Mouse (Mus musculus): ENCODE results near the gene Clip4.

The Clip4 gene

DNA sequence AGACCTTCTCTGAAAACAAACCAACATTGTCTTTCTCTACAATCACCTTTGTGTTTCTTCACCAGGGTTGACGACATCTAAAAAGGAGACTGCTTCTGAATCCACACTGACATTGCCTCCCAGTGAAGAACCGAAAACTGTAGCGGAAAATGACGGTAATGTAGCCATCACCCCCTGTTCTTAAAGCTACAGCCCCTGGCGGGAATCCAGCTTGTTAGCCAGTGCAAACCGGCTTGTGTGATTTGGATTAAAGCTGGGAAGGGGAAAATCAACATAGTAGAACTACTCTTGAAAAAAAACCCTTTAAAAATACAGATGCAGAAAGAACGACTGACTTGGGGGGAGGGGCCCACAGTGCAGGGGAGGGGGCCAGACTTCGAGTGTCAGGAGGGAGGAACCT is 59.4 kb downstream of the Clip4 start:
- TF ChIP-seq GATA4 (IDR thresholded peaks at IDR 0.05; ENCODE audit: insufficient replicate concordance, low read length) = no peak

DNA sequence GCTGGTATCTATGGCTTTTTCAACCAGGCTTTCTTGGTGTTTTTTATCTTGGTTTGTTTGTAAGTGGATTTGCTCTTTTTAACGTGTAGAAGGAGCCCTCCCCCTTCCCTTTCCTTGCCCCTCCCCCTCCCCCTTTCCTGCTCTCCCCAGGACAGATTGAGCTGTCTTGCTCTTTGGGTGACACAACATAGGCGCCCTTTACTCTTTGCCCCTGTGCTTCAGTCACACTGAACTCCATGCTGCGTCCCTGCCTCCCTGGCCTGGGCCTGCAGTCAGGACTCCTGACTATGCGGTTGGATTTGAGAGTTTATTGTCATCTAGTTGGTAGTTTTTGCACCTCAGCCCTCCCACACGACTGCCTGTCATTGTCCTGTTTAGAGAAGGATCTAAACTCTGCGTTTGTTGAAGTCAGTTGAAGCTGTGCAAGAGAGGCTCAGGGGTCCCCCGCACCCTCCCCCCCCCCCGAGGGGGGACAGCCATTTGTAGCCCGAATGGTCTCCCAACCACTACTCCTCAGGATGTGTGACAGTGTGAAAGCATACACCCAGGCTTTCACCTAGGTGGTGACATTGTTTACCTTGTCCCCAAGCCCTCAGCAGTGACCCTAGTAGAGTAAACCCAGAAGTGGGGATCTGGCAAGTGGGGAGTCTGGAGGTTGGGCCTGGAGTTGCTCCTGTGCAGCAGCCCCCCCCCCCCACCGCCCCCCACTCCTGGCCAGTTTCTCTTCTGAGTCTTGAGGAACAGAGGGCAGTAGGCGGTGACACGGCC is 60.6 kb downstream of the Clip4 start:
- no peak for TF ChIP-seq GATA4 (IDR thresholded peaks at IDR 0.05; ENCODE audit: insufficient replicate concordance, low read length)

DNA sequence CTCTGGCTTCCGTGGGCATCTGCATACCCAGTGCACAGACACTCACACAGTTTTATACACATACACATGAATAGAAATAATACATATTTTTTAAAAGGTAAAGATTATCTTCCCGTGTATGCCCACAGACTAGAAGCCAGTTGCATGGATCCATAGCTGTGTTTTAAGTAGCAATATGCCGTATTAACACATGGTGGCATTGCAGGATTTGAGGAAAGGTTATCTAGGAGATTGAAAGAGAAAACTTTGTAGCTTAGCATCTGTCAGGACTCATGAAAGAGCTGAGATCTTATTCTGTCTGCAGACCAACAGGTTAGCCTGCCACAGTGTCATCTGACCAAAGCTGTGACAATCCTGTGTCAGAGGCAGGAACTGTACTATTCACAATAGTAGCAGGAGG is 63.7 kb downstream of the Clip4 start:
- no peak for TF ChIP-seq GATA4 (IDR thresholded peaks at IDR 0.05; ENCODE audit: insufficient replicate concordance, low read length)

DNA sequence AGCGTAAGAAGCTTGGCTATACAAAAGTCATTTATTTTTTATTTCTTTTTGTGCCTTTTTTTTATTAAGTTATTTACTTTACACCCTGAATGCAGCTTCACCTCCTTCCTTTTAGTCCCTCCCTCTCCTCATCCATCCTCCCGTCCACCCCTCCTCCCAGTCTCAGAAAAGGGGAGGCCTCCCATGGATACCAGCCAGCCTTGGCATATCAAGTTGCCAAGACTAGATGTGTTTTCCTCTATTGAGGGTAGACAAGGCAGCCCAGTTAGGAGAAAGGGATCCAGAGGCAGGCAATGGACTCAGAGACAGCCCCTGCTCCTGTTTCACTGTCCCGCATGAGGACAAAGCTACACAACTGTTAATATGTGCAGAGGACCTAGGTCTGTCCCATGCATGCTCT is 93.9 kb downstream of the Clip4 start:
- no peak for TF ChIP-seq GATA4 (IDR thresholded peaks at IDR 0.05; ENCODE audit: insufficient replicate concordance, low read length)

DNA sequence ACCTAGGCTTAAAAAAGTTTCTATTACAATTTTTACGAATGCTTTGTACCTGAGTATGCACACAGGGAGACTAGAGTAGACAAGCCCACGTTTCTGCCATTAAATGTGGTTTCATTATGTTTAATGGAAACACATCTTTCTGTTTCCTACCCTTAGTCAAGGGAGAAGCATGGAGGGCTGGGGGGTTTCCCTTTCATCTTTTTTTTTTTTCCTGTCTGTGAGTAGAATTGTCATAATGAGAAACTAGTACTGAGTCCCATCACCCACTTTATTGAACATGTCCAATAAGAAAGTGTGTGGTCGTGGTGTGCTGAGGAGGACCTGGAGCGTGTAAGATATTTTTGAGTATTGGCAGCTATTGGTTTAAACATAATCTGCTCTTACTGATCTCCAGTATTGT is 94.6 kb downstream of the Clip4 start:
- TF ChIP-seq GATA4 (IDR thresholded peaks at IDR 0.05; ENCODE audit: insufficient replicate concordance, low read length) = no peak

DNA sequence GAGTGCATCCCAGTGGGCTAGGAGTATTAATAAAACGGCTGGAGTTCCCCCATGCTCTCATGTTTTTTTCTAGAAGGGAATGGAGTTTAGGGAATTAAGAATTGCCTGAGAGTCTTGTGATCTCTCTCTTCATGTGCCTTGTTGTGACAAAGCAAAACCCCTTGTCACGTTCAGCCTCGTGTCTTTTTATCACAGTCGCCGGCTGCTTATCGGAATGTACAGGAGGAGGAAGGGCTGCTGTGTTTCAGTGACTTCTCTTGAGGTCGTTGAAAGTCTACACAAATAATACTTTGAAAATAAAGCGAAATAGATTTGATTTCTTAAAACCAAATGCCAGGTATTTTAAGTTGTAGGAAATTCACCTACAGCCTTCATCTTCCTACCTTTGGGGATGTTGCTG is 95.8 kb downstream of the Clip4 start:
- TF ChIP-seq GATA4 (IDR thresholded peaks at IDR 0.05; ENCODE audit: insufficient replicate concordance, low read length) = no peak

DNA sequence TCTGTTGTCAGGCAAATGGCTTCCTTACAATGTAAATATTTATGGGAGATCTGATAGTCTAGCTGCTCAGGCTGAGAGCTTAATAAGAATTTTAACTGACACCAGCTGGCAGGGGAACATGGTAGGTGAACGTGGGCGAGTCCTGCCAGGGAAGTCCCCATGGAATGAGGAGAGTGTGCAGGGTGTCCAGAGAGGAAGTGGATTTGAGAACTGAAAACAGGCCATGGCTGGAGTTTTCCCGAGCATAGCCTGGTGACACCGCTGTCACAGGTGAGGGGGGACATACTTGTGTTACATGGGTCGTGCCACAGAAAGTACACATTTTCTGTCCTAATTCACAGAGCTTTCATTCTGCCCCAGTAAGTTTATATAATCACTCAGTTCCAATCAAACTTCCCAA is 97.2 kb downstream of the Clip4 start:
- TF ChIP-seq GATA4 (IDR thresholded peaks at IDR 0.05; ENCODE audit: insufficient replicate concordance, low read length) = no peak

DNA sequence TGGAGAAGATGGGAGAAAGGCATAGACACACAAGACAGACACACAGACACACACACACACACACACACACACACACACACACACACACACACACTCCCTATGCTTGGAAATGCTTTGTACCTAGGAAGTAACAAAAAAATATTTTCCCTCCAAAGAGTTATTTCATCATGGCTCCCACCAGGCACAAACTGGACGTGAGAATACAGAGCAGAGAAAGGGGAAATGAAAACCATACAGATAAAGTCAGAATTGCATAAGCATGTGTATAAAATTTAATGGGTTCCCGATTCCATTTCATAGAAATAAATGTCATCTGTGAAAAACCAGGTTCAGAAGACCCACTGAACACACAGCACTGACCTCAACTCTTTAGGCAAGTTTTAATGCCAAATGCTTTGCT is 99.6 kb downstream of the Clip4 start:
- no peak for TF ChIP-seq GATA4 (IDR thresholded peaks at IDR 0.05; ENCODE audit: insufficient replicate concordance, low read length)

DNA sequence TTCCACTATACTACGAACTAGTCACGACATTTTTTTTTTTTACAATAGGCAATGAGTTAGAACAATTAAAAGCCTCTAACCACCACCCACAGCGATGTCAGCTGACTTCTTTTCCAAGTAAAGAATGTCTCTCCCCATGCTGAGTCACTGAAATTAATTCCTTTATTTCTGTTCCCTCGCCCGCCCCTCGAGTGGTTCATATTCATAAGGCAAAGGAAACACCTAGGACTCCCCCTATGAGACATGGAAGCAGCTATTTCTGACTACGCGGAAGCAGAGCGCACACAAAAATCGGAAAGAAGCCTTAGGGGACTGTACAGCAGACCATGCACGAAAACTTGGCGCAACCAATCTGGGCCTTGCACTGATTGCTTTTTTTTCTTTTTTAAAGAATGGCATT is 100.6 kb downstream of the Clip4 start:
- no peak for TF ChIP-seq GATA4 (IDR thresholded peaks at IDR 0.05; ENCODE audit: insufficient replicate concordance, low read length)

DNA sequence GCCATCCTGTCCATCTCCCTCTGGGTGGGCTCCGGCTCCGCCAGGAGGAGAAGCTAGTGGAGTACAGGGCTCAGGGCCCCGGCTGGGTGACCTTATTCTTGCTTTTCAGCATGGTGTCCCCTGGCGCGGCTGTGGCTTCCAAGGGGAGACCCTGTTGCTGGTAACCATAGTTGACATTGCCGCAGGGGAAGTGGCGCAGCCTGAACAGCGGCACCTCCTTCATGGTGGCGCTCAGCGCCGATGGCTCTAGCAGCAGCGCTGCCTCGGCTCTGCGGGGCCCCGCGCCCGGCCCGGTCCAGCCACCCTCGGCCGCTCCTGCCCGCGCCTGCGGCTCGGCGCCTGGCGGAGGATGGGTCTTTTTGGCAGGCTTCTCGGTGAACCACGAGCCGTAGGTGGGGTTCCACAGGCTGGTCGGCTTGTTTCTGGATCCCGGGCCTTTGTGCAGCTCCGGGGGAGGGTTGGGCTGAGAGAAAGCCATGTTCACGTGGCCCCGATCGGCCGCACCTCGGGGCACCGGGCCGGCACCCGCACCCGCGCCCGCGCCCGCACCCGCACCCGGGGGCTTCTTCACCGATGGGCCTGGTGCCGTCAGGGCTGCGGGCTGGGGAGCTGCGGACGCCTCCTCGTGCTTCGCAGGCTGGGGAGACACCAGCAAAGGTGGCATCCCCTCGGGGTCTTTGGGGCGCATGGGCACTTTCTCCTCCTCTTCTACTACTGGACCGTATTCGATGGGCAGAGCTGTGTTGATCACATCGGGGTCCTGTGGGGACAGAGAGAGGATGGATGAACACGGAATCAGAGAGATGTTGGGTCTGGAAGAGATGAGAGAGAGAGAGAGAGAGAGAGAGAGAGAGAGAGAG is 101.3 kb downstream of the Clip4 start:
- no peak for TF ChIP-seq GATA4 (IDR thresholded peaks at IDR 0.05; ENCODE audit: insufficient replicate concordance, low read length)

DNA sequence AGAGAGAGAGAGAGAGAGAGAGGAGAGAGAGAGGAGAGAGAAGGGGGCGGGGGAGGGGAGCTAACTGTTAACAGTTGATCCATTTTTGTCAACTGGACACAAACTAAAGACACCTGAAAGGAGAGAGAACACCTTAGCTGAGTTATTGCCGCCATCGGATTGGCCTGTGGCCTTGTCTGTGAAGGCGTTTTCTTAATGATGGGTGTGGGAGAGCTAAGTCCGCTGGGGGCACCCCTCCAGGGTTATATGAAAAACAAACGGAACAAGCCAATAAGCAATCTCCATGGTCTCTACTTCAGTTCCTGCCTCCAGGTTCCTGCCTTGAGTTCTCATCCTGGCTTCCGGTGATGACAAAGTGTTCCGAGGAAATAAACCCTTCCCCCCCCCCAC is 102.0 kb downstream of the Clip4 start:
- no peak for TF ChIP-seq GATA4 (IDR thresholded peaks at IDR 0.05; ENCODE audit: insufficient replicate concordance, low read length)

DNA sequence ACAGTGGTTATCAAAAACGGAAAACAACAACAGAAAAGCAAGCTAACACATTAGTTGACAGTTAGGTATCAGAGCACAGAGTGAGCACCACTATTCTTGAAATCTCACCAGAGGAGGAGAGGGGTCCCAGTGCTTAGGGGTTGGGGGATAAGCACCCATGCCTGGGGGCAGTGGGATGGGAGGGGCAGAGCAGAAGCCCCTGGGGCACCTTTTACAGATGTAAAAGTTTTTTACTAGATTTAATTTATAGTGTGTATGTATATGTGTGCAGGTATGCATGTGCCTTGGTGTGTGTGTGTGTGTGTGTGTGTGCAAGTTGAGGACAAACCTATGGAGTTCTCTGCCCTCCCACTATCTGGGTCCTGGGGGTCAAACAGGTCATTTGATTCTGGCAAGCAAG is 102.4 kb downstream of the Clip4 start:
- no peak for TF ChIP-seq GATA4 (IDR thresholded peaks at IDR 0.05; ENCODE audit: insufficient replicate concordance, low read length)

DNA sequence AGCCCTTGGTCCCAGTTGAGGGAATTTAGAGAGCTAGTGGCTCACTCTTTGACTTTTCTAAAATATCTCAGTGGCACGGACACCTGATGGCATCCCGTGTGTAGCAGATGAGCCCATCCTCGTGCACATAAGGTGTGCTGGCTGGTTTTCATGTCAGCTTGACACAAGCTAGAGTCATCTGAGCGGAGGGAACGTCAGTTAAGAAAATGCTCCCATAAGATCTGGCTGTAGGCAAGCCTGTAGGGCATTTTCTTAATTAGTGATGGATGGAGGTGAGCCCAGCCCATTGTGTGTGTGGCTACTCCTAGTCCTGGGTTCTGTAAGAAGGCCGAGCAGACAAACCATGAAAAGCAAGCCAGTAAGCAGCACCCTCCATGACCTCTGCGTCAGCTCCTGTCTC is 103.7 kb downstream of the Clip4 start:
- no peak for TF ChIP-seq GATA4 (IDR thresholded peaks at IDR 0.05; ENCODE audit: insufficient replicate concordance, low read length)

DNA sequence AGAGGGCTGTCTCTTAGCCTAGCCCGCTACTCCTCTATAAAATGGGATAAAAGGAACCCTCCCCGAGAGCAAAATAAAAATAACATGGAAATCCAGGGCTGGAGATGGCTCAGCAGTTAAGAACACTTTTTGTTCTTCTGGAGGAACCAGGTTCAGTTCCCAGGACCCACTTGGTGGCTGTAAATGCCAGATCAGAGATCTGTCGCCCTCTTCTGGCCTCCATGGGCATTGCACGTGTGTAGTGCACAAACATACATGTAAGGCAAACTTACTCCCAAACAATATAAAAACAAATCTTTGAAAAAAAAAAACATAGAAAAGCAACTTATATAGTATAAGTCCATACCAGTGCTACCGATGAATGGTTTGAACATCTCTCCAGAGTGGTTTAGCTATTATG is 104.7 kb downstream of the Clip4 start:
- no peak for TF ChIP-seq GATA4 (IDR thresholded peaks at IDR 0.05; ENCODE audit: insufficient replicate concordance, low read length)

DNA sequence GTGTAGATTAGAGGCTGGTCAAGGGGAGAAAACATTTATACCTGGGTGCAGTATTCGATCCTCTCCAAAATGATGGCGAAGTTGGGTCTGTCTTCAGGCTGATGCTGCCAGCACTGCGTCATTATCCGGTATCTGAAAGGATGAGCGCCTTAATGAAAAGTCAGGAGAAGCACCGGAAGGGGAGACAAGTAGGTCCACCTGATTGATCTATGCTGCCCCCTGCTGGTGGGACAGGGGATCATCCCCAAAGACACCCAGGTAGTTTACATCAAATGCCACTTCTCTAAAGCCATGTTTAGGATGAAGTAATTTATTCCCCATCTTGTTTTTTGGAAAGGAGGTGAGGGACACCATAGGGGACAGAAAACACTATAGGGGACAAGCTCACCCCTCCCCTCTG is 105.8 kb downstream of the Clip4 start:
- TF ChIP-seq GATA4 (IDR thresholded peaks at IDR 0.05; ENCODE audit: insufficient replicate concordance, low read length) = no peak

DNA sequence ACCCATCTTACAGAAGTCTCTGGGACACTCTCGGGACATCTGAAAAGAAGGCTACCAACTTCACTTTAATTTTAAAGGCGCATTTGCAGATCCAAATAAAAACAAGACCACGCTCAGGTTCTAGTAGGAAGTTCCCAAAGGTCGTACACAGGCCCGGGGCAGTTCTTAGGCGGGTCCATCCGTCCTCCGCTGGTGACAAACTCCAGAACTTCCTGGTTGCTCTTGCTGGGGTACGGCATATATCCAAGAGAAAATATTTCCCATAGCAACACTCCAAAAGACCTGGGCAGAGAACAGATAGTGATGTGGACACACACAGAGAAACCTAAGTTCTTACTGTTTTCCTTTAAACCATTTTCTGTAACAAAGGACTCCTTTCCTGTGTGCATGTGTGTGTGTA is 106.5 kb downstream of the Clip4 start:
- TF ChIP-seq GATA4 (IDR thresholded peaks at IDR 0.05; ENCODE audit: insufficient replicate concordance, low read length) = no peak
